Mouse (Mus musculus): ENCODE measurements around the gene Tjp2. TPM values are rescaled to one million over a fixed set of nuclear protein-coding genes. Genes with fewer than 3 reads are reported as not detected.

Gene Tjp2
- total RNA-seq, 2 experiments from 2014 or later, result 3.5 to 4.9 TPM

GRCm38 (mm10) chr19:24056880-24057279 is 167.9 kb downstream of the Tjp2 start:
- DNase-seq, result no peak
- Histone ChIP-seq H3K27ac (no peak overlapping the region), H3K4me3 (no peak overlapping the region)
- intact Hi-C loops (cut with DNase I), result no loop called here
- TF ChIP-seq CTCF (IDR thresholded peaks at IDR 0.05), result peak; percentile 24; the same call in 1 of the 2 replicates

DNA sequence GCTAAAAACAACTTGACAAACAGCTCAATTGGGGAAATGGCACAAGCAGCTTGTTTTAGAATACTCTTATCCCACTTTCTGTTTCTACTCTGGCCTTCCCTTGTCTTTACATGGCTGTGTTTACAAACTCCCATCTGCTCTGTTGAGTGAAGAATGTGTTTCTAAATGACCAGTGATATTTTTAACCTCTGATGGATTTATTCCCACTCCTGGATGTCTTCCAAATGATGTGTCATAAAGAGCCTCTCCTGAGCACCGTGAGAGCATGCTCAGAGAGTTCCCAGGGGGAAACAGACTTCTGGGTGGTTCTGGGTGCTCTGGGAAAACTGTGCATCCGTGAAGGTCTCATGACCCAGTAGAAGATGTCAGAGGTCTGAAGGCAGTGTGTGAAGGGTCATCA is 169.9 kb downstream of the Tjp2 start:
- peak overlapping the region; percentile 83 for H3K27ac ChIP-seq
- intact Hi-C loops (cut with DNase I), result no loop called here
- no peak for DNase-seq

GRCm38 (mm10) chr19:24054265-24054664 is 170.6 kb downstream of the Tjp2 start:
- no peak for DNase-seq
- intact Hi-C loops (cut with DNase I), result no loop called here
- H3K27ac ChIP-seq, result peak overlapping the region; percentile 83
- H3K4me3 ChIP-seq, result no peak overlapping the region; the same call in 1 of the 2 replicates
- no peak for TF ChIP-seq CTCF (IDR thresholded peaks at IDR 0.05)

More for the DNA sequence above, 169.9 kb downstream of the Tjp2 start:
- no peak for TF ChIP-seq CTCF (IDR thresholded peaks at IDR 0.05)
- H3K4me3 ChIP-seq, result no peak overlapping the region

DNA sequence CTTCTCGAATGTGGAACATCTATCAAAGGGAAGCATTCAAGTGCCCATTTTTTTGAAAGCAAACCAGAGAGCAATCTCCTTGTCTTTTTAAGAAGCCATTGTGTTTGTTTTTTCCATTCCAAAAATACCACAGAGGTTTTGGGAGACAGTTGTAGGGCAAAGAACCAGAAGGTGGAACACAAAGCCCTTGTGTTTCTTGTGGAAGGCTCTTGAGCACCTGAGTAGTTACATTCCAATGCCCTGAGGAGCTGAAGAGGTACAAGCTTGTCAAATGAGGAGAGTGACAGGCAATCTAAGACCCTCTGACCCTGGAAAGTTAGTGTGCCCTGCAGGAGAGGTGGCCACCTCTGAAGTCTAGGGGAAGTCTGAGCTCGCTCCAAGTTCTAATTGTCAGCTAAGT is 174.3 kb downstream of the Tjp2 start:
- intact Hi-C loops (cut with DNase I), result no loop called here
- Histone ChIP-seq H3K4me3 (no peak overlapping the region), H3K27ac (no peak overlapping the region)
- DNase-seq, result no peak
- TF ChIP-seq CTCF (IDR thresholded peaks at IDR 0.05), result no peak

DNA sequence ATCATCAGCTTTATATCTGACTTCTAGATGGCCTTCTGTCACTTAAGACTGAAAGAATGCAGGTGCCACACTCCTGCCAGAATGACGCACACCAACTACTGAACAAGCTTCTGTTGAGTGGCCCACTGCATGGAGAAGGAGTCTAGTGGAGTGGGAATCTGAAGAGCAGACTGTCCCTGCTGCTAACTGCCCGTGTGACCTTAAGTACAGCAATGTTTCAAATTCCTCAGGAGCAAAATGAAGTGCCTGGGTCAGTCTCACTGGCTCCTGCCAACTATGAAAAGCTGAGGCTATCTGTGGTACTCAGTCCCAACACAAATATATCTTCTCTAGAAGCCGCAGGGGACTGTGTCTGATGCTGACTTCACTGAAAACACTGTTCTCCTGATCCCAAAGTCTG is 175.5 kb downstream of the Tjp2 start:
- TF ChIP-seq CTCF (IDR thresholded peaks at IDR 0.05), result no peak
- Histone ChIP-seq H3K27ac (no peak overlapping the region), H3K4me3 (no peak overlapping the region)
- DNase-seq, result no peak
- intact Hi-C loops (cut with DNase I), result no loop called here

DNA sequence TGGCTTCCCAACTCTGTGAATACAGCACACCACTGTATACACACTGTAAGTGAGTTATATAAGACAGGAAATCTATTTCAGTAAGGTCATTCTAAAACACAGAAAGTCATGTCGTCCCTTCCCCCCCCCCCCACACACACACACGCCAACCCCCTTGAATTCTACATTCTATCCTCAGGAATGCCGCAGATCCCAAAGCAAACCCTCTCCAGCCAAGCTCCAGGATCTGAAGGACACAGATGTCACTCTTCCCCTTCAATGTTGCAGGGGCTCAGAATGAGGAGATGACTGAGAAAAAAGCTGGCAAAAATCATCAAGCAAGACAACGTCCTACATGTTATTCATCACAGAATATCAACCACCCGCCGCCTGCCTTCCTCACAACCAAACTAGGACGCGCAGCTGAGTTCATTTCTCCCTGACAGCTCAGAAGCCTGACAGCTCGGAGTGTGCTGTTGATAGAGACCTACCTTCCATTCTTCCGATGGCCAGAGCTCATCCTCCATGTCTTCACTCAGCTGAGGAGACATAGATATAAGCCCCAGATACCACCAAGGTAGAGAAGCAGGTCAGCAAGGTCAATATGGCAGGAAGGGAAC is 178.3 kb downstream of the Tjp2 start:
- no peak for TF ChIP-seq CTCF (IDR thresholded peaks at IDR 0.05)
- intact Hi-C loops (cut with DNase I), result no loop called here
- Histone ChIP-seq H3K4me3 (peak overlapping the region; percentile 34), H3K27ac (peak overlapping the region; percentile 62)
- no peak for DNase-seq

Other genes starting within 250 kb of the Tjp2 start
- 10 to 100 TPM; 17.5 to 24.8 TPM for gene Fam189a2, start 194.0 kb downstream of the Tjp2 start, total RNA-seq (2021)
- gene Fxn, start 55.6 kb upstream of the Tjp2 start, total RNA-seq (2021), result 10 to 100 TPM; 19.7 to 19.8 TPM